Mouse (Mus musculus) kidney, embryonic 16.5 days (tissue): Measurements from ENCODE around the gene Lhfpl4. TPM values are rescaled to one million over a fixed set of nuclear protein-coding genes. Genes with fewer than 3 reads are reported as not detected.
A peak's percentile ranks its signal among the peaks of the same experiment; 100 is the strongest.

Experiments used
- ATAC-seq: fragments of 200-750 bp; cut with Nextera tagmentation; 2 replicates; pipeline ENCODE4 v1.8.0; 2017; ENCODE audit warnings: moderate TSS enrichment; ENCODE audit not compliant: low FRiP score, low TSS enrichment
- H3K27ac ChIP-seq: fragments of 300-500 bp; sonication (generic); 2 replicates; pipeline ENCODE4 v1.5.1; 2014; ENCODE audit warnings: low read length
- H3K27me3 ChIP-seq: fragments of 300-500 bp; sonication (generic); 2 replicates; pipeline ENCODE4 v1.6.1; 2014; ENCODE audit warnings: low read length, control low read depth, mixed read lengths; ENCODE audit not compliant: insufficient read depth
- H3K36me3 ChIP-seq: fragments of 300-500 bp; sonication (generic); 2 replicates; pipeline ENCODE4 v1.6.1; 2014; ENCODE audit warnings: low read length, control low read depth, mixed read lengths; ENCODE audit not compliant: insufficient read depth
- H3K4me1 ChIP-seq: fragments of 300-500 bp; sonication (generic); 2 replicates; pipeline ENCODE4 v1.6.1; 2014; ENCODE audit warnings: low read length, control low read depth, mixed read lengths; ENCODE audit not compliant: insufficient read depth
- H3K4me2 ChIP-seq: fragments of 300-500 bp; sonication (generic); replicated peaks from 2 replicates; pipeline ENCODE4 v1.6.1; 2014; ENCODE audit warnings: low read depth, low read length
- H3K4me3 ChIP-seq: fragments of 300-500 bp; sonication (generic); 2 replicates; pipeline ENCODE4 v1.5.1; 2014; ENCODE audit warnings: mild to moderate bottlenecking, low read length
- H3K9ac ChIP-seq: fragments of 300-500 bp; sonication (generic); replicated peaks from 2 replicates; pipeline ENCODE4 v1.6.1; 2014; ENCODE audit warnings: low read length
- H3K9me3 ChIP-seq: fragments of 300-500 bp; sonication (generic); 2 replicates; pipeline ENCODE4 v1.6.1; 2016; ENCODE audit warnings: low read length, control low read depth
- WGBS: fragments of 180-500 bp; shearing (Covaris S2); extraction: QIAGEN DNeasy Blood & Tissue Kit; methylation state at CpG from one replicate; pipeline ENCODE4 v1.1.7; 2014; 5-methylcytosine and 5-hydroxymethylcytosine counted together
- polyA plus RNA-seq: library from polyadenylated mRNA; unstranded; fragments of >200 nt; fragmentation: Nextera tagmentation; extraction: Ambion mirVana; gene quantifications from 2 replicates; pipeline ENCODE4 v1.2.1, GENCODE M21; 2015

Lhfpl4 gene
- polyA plus RNA-seq, 1 experiment from 2014 or later, result 0.60 TPM

DNA sequence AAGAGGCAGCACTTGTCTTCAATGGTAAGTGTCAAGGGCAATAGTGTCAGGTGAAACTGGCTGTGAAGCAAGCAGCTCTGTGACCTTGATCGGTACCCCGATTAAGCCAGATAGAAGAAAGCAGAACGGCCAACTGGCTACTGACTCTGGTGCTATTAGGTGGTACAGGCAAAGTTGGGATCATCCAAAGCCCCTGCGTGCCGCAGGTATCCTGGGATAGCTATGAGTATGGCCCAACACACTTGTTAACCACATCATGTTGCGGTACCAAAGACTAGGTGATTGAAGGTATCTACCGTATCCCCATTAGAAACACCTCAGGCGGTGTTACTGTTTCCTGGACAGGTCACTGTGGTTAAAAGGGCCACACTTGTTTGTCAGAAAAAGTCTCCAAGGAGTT, 41.1 kb downstream of the Lhfpl4 start:
- WGBS, result 95% methylated on average over 8 of the region's 8 CpGs
- no peak for ATAC-seq
- H3K4me2 ChIP-seq, result no peak overlapping the region
- no peak overlapping the region for H3K4me3 ChIP-seq
- no peak overlapping the region for H3K27ac ChIP-seq
- peaks cover 57% of the 10 kb centered on the region for H3K36me3 ChIP-seq
- H3K27me3 ChIP-seq, result no peaks in the 10 kb centered on the region
- no peaks in the 10 kb centered on the region for H3K4me1 ChIP-seq
- H3K9ac ChIP-seq, result no peak overlapping the region
- H3K9me3 ChIP-seq, result no peaks in the 10 kb centered on the region

DNA sequence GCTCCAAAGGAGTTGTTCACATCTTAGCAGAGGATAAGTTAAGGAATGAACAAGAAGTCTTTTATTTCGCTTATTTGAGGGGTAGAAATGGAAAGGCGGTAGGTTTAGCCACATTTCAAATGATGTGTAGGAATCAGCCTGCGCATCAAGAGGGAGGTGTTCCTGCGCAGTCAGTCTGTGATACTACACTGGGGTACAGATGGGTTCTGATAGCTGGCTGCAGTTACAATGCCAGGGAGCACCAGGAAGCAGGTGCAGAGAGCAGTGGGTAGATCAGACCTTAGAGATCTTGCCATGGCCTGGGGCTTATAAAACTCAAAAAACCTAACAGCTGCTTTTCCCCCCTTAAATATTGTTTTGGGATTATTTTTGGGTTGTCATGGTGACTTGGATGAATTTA, 49.9 kb downstream of the Lhfpl4 start:
- Histone ChIP-seq H3K27me3 (no peaks in the 10 kb centered on the region), H3K4me1 (0 out of 2 replicates have a peak, but pooled peaks cover 4% of the 10 kb centered on the region), H3K27ac (no peak overlapping the region), H3K4me2 (no peak overlapping the region), H3K36me3 (peaks cover 53% of the 10 kb centered on the region), H3K4me3 (no peak overlapping the region), H3K9ac (no peak overlapping the region), H3K9me3 (no peaks in the 10 kb centered on the region)
- ATAC-seq, result no peak
- 96% methylated on average over 4 of the region's 4 CpGs for WGBS

DNA sequence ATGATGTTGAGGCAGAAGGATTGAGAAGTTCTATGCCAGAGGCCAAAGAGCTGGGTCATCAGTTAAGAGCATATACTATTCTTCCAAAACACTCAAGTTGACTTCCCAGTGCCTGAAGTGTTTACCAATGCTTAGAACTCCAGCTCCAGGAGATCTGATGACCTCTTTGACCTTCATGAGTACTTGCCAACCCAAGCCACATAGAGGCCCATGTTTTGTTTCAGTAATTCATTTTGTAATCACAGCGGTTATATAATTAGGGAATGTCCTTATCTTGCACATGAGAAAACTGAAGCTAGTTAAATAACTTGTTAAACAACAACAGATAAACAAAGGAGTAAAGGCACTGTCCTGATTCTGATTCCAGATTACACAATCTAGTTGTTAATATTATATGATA, 50.4 kb downstream of the Lhfpl4 start:
- 92% methylated on average over 1 of the region's 1 CpGs for WGBS
- H3K27me3 ChIP-seq, result no peaks in the 10 kb centered on the region
- ATAC-seq, result no peak
- H3K36me3 ChIP-seq, result peaks cover 50% of the 10 kb centered on the region
- H3K9ac ChIP-seq, result no peak overlapping the region
- no peak overlapping the region for H3K4me3 ChIP-seq
- no peaks in the 10 kb centered on the region for H3K9me3 ChIP-seq
- H3K27ac ChIP-seq, result no peak overlapping the region
- no peak overlapping the region for H3K4me2 ChIP-seq
- 0 out of 2 replicates have a peak, but pooled peaks cover 4% of the 10 kb centered on the region for H3K4me1 ChIP-seq

DNA sequence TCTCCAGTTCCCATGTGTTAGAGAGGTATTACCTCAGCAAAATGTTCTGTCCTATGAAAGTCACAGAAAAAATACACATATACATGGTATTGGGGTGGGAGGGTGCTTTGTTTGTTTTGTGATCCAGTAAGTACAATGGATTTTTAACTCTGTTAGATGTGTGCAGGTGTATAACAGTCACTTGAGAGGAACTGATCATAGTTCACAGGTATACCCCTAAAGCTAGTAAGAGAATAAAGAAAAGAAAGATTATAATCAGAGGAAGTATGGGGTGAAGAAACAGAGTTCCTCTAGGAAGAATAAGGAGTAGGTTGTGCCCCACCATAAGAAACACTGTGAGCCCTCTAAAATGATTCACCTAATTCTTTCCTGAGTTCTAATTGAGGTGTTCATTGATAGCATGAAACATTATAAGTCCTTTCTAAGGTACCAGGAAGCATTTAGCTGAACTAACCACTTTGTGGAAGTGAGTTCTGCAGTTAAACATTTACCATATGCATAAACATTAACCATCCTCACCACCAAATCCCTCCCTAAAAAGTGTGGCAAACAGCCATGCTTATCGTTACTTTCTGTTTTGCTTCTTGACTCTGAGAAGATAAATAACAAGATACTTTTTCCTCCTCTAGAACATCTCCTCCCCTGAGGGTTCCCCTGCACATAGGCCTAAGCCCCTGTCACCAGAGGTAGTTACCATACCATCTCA, 53.6 kb downstream of the Lhfpl4 start:
- H3K4me2 ChIP-seq, result peak overlapping the region; percentile 39
- H3K4me3 ChIP-seq, result 0 out of 2 replicates have a peak overlapping the region, but pooled peaks have one; percentile 0
- no peaks in the 10 kb centered on the region for H3K9me3 ChIP-seq
- H3K4me1 ChIP-seq, result 0 out of 2 replicates have a peak, but pooled peaks cover 4% of the 10 kb centered on the region
- peak; percentile 59; the same call in 1 of the 2 replicates for ATAC-seq
- 43% methylated on average over 1 of the region's 1 CpGs for WGBS
- no peak overlapping the region for H3K9ac ChIP-seq
- peaks cover 50% of the 10 kb centered on the region for H3K36me3 ChIP-seq
- H3K27ac ChIP-seq, result peak overlapping the region; percentile 60; the same call in 1 of the 2 replicates
- no peaks in the 10 kb centered on the region for H3K27me3 ChIP-seq

DNA sequence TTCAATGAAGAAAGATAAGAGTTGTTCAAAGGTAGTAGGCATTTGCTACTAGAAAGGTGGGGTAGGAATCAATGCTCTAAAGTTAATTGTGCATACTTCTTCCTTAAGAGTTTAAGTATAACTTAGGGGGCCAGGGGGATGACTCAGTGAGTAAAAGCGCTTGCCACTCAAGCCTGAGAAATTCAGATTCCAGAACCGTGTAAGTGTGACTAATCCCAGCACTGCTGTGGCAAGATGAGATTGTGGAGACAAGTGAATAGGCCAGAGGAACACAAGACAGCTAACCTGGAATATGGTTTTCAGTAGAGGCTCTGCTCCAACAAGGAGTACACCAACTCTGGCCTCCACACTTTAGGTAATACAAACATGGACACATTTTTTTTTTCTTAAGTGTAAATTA, 61.8 kb downstream of the Lhfpl4 start:
- H3K9ac ChIP-seq, result no peak overlapping the region
- H3K4me2 ChIP-seq, result no peak overlapping the region
- H3K36me3 ChIP-seq, result peaks cover 38% of the 10 kb centered on the region
- no peak overlapping the region for H3K27ac ChIP-seq
- H3K9me3 ChIP-seq, result no peaks in the 10 kb centered on the region
- 87% methylated on average over 2 of the region's 2 CpGs for WGBS
- no peaks in the 10 kb centered on the region for H3K27me3 ChIP-seq
- no peaks in the 10 kb centered on the region for H3K4me1 ChIP-seq
- no peak overlapping the region for H3K4me3 ChIP-seq
- no peak for ATAC-seq

DNA sequence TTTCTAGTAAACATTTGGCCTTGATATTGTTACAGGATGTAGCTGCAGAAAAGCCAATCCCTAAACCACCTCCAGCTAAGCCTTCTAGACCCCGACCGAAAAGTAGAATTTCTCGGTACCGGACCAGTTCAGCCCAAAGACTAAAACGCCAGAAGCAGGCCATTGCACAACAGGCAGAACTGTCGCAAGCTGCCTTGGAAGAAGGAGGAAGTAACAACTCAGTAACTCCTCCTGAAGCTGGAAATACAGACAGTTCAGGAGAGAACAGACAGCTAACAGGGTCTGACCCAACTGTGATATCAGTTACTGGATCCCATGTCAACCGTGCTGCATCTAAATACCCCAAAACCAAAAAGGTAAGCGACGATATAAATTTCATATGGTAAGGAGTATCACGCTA, 74.4 kb downstream of the Lhfpl4 start:
- no peak for ATAC-seq
- no peak overlapping the region for H3K27ac ChIP-seq
- H3K9ac ChIP-seq, result no peak overlapping the region
- H3K36me3 ChIP-seq, result peaks cover 65% of the 10 kb centered on the region
- WGBS, result 95% methylated on average over 10 of the region's 10 CpGs
- H3K27me3 ChIP-seq, result no peaks in the 10 kb centered on the region
- H3K4me1 ChIP-seq, result no peaks in the 10 kb centered on the region
- no peaks in the 10 kb centered on the region for H3K9me3 ChIP-seq
- no peak overlapping the region for H3K4me2 ChIP-seq
- H3K4me3 ChIP-seq, result no peak overlapping the region

Other genes starting within 250 kb of the Lhfpl4 start
- gene Srgap3, start 248.1 kb downstream of the Lhfpl4 start, polyA plus RNA-seq, result 3.9 and 5.8 TPM in 2 replicates
- 50.9 and 55.1 TPM in 2 replicates for gene Thumpd3, start 149.2 kb downstream of the Lhfpl4 start, polyA plus RNA-seq
- 67.5 and 77.1 TPM in 2 replicates for gene Setd5, start 118.0 kb downstream of the Lhfpl4 start, polyA plus RNA-seq
- 35.5 and 37.0 TPM in 2 replicates for gene Mtmr14, start 42.5 kb upstream of the Lhfpl4 start, polyA plus RNA-seq
- 0.09 TPM in 1 of 2 replicates, not detected in the other for gene Cpne9, start 86.9 kb upstream of the Lhfpl4 start, polyA plus RNA-seq
- 19.0 and 22.1 TPM in 2 replicates for gene Brpf1, start 111.8 kb upstream of the Lhfpl4 start, polyA plus RNA-seq
- gene Ogg1, start 131.6 kb upstream of the Lhfpl4 start, polyA plus RNA-seq, result 17.4 and 19.4 TPM in 2 replicates
- 110 and 117 TPM in 2 replicates for gene Camk1, start 148.6 kb upstream of the Lhfpl4 start, polyA plus RNA-seq
- gene Tada3, start 182.5 kb upstream of the Lhfpl4 start, polyA plus RNA-seq, result 63.5 and 66.7 TPM in 2 replicates
- 401 and 410 TPM in 2 replicates for gene Arpc4, start 182.7 kb upstream of the Lhfpl4 start, polyA plus RNA-seq
- gene Ttll3, start 193.9 kb upstream of the Lhfpl4 start, polyA plus RNA-seq, result 3.4 and 4.4 TPM in 2 replicates
- 31.5 and 31.7 TPM in 2 replicates for gene Rpusd3, start 224.0 kb upstream of the Lhfpl4 start, polyA plus RNA-seq
- not detected in 2 replicates for gene Cidec, start 240.4 kb upstream of the Lhfpl4 start, polyA plus RNA-seq
- 115 and 121 TPM in 2 replicates for gene Jagn1, start 247.2 kb upstream of the Lhfpl4 start, polyA plus RNA-seq